In genomic region chr5:44087034-44087433, GRCm38 (mm10) we compare ENCODE assay signal across 10 mouse cellular contexts. TPM values are rescaled to one million over a fixed set of nuclear protein-coding genes. Genes with fewer than 3 reads are reported as not detected.
DNase-seq lines count a peak whose midpoint lies in the region; ATAC-seq and TF ChIP-seq lines count a peak whose summit lies in the region.
"Had no signal": no experiment of that assay in that cellular context is flagged by ENCODE, and none has a peak within 500 bp of the region (broad histone marks: within the 10 kb centered on the region; RNA-seq: fewer than 3 reads in every experiment).

No protein-coding gene starts in this region.

- no peaks in the 10 kb centered on the region for H3K27me3 ChIP-seq in heart, embryonic 12.5 days (replicated peaks)
- H3K27me3 ChIP-seq in limb, embryonic 12.5 days = no peaks in the 10 kb centered on the region
- no peaks in the 10 kb centered on the region for H3K27me3 ChIP-seq in hindbrain, embryonic 14.5 days (ENCODE audit: control insufficient read depth, insufficient read depth, low read length)
- H3K27me3 ChIP-seq: midbrain, embryonic 13.5 days had no signal

- ATAC-seq in heart, embryonic 12.5 days (ENCODE audit: insufficient number of reproducible peaks, low FRiP score) = peak; percentile 81
- ATAC-seq in limb, embryonic 12.5 days (ENCODE audit: insufficient number of reproducible peaks, insufficient read depth, low FRiP score, low TSS enrichment, low read depth) = peak; percentile 66; the same call in 1 of the 2 replicates
- no peak for ATAC-seq in inflammation-experienced regulatory T-cells, adult 6 months
- no peak for ATAC-seq in hindbrain, embryonic 14.5 days (ENCODE audit: low FRiP score)
- ATAC-seq: forebrain, embryonic 14.5 days; midbrain, embryonic 13.5 days had no signal

- no peak for TF ChIP-seq POLR2A in cortical plate, adult 2 months (IDR thresholded peaks at IDR 0.05; ENCODE audit: extremely low read depth, insufficient read depth, low read length)

- H3K9me3 ChIP-seq in heart, embryonic 12.5 days (replicated peaks) = 0 out of 2 replicates have a peak, but pooled peaks cover under 1% of the 10 kb centered on the region
- no peaks in the 10 kb centered on the region for H3K9me3 ChIP-seq in limb, embryonic 12.5 days
- no peaks in the 10 kb centered on the region for H3K9me3 ChIP-seq in hindbrain, embryonic 14.5 days (ENCODE audit: control insufficient read depth, low read length)
- H3K9me3 ChIP-seq: midbrain, embryonic 13.5 days had no signal

- no peak overlapping the region for H3K9ac ChIP-seq in heart, embryonic 12.5 days
- H3K9ac ChIP-seq in limb, embryonic 12.5 days (replicated peaks) = 0 out of 2 replicates have a peak overlapping the region, but pooled peaks have one; percentile 5
- H3K9ac ChIP-seq in hindbrain, embryonic 14.5 days = no peak overlapping the region
- H3K9ac ChIP-seq: midbrain, embryonic 13.5 days had no signal

- no peak overlapping the region for H3K4me2 ChIP-seq in heart, embryonic 12.5 days
- no peak overlapping the region for H3K4me2 ChIP-seq in limb, embryonic 12.5 days
- H3K4me2 ChIP-seq in hindbrain, embryonic 14.5 days (replicated peaks) = no peak overlapping the region
- H3K4me2 ChIP-seq: midbrain, embryonic 13.5 days had no signal

- no peak for TF ChIP-seq CTCF in cortical plate, adult 2 months (IDR thresholded peaks at IDR 0.05; ENCODE audit: extremely low read depth, insufficient read depth, low read length)

- peak; percentile 18 for DNase-seq in gastrocnemius, postnatal 25 days
- no peak for DNase-seq in gastrocnemius, adult 18-20 months (ENCODE audit: low spot score)
- no peak for DNase-seq in hindbrain, embryonic 14.5 days (ENCODE audit: low spot score)
- DNase-seq in layer of hippocampus, adult 8-10 months (ENCODE audit: low spot score in 2 of 2) = no peak

- peaks cover 4% of the 10 kb centered on the region for H3K36me3 ChIP-seq in heart, embryonic 12.5 days
- H3K36me3 ChIP-seq in limb, embryonic 12.5 days = peaks cover 48% of the 10 kb centered on the region
- no peaks in the 10 kb centered on the region for H3K36me3 ChIP-seq in hindbrain, embryonic 14.5 days (replicated peaks; ENCODE audit: control insufficient read depth, insufficient read depth)

- peaks cover 2% of the 10 kb centered on the region; the same call in 1 of the 2 replicates for H3K4me1 ChIP-seq in cortical plate, adult 2 months (ENCODE audit: control insufficient read depth, insufficient read depth, low read length)
- H3K4me1 ChIP-seq in heart, embryonic 12.5 days (replicated peaks) = peaks cover 15% of the 10 kb centered on the region
- peaks cover 12% of the 10 kb centered on the region for H3K4me1 ChIP-seq in limb, embryonic 12.5 days (replicated peaks)
- no peaks in the 10 kb centered on the region for H3K4me1 ChIP-seq in hindbrain, embryonic 14.5 days (replicated peaks; ENCODE audit: control insufficient read depth, insufficient read depth, low read length)
- H3K4me1 ChIP-seq: midbrain, embryonic 13.5 days had no signal

- H3K4me3 ChIP-seq in cortical plate, adult 2 months (ENCODE audit: insufficient read depth, low read length) = no peak overlapping the region
- H3K4me3 ChIP-seq in heart, embryonic 12.5 days = no peak overlapping the region
- no peak overlapping the region for H3K4me3 ChIP-seq in limb, embryonic 12.5 days (replicated peaks)
- H3K4me3 ChIP-seq in hindbrain, embryonic 14.5 days (replicated peaks; ENCODE audit: low read length) = no peak overlapping the region
- H3K4me3 ChIP-seq: midbrain, embryonic 13.5 days had no signal

- H3K27ac ChIP-seq in cortical plate, adult 2 months (ENCODE audit: insufficient read depth, low read length) = peak overlapping the region; percentile 53; the same call in 1 of the 2 replicates
- peak overlapping the region; percentile 51 for H3K27ac ChIP-seq in heart, embryonic 12.5 days (ENCODE audit: poor library complexity, severe bottlenecking)
- peak overlapping the region; percentile 64 for H3K27ac ChIP-seq in limb, embryonic 12.5 days
- H3K27ac ChIP-seq in hindbrain, embryonic 14.5 days = no peak overlapping the region
- H3K27ac ChIP-seq: midbrain, embryonic 13.5 days had no signal

- 31% methylated on average over 5 of the region's 5 CpGs for WGBS in heart, embryonic 12.5 days
- 36% methylated on average over 5 of the region's 5 CpGs for WGBS in limb, embryonic 12.5 days
- 61% methylated on average over 5 of the region's 5 CpGs for WGBS in hindbrain, embryonic 14.5 days

RNA-seq across cellular contexts. Expression of gene Prom1, which starts 14.8 kb away (rescaled TPM):
- total RNA-seq in gastrocnemius, postnatal 25 days (2021) = 1 to 10 TPM; 4.5 to 8.5 TPM
- total RNA-seq in gastrocnemius, adult 18-20 months (2021) = 1 to 10 TPM; 5.9 to 8.5 TPM
- 18.4 and 20.7 TPM in 2 replicates for polyA plus RNA-seq in cortical plate, adult 2 months (2012; rRNA removed)
- 15.8 and 18.2 TPM in 2 replicates for polyA plus RNA-seq in heart, embryonic 12.5 days (2016; fragmentation: Nextera tagmentation; extraction: Ambion mirVana)
- 85.0 and 86.2 TPM in 2 replicates for polyA plus RNA-seq in limb, embryonic 12.5 days (2016; fragmentation: Nextera tagmentation; extraction: Ambion mirVana)
- polyA plus RNA-seq in inflammation-experienced regulatory T-cells, adult 6 months (2017; shearing (Covaris generic)) = under 1 TPM in 1 of 3 experiments, not detected in 2; 0.58 TPM
- 42.6 and 46.5 TPM in 2 replicates for polyA plus RNA-seq in hindbrain, embryonic 14.5 days (2014; fragmentation: Nextera tagmentation; extraction: Ambion mirVana)
- total RNA-seq in layer of hippocampus, adult 8-10 months (2022) = 10 to 100 TPM; 12.8 to 18.8 (median 15.4) TPM

Comparison
In these comparisons a context has a peak if more than half of its experiments do, and no peak if none do; other contexts are left out.
1. ATAC-seq: peak in heart, embryonic 12.5 days (single experiment) and limb, embryonic 12.5 days (single experiment); none in inflammation-experienced regulatory T-cells, adult 6 months (single experiment) and hindbrain, embryonic 14.5 days (single experiment).
2. RNA of gene Prom1, which starts 14.8 kb away (polyA plus RNA-seq): 85.0 to 86.2 TPM in limb, embryonic 12.5 days, 42.6 to 46.5 TPM in hindbrain, embryonic 14.5 days, 18.4 to 20.7 TPM in cortical plate, adult 2 months and 15.8 to 18.2 TPM in heart, embryonic 12.5 days; 0.58 TPM in inflammation-experienced regulatory T-cells, adult 6 months; every median in the first group is over 10 times any median in the second.